Mouse (Mus musculus) retina, postnatal 1 day (tissue): ENCODE results near the gene Ice1.
A peak's percentile ranks its signal among the peaks of the same experiment; 100 is the strongest.

ENCODE experiments used
- DNase-seq: peaks from one replicate; pipeline ENCODE4 v3.0.0-alpha.2; 2012

The Ice1 gene

GRCm38 (mm10) chr13:70637282-70637661 is at the start of gene Ice1:
TSS of gene Ice1 (minus strand) at chr13:70637634.
- DNase-seq, result peak; percentile 71

- no peak for DNase-seq
Observed at GRCm38 (mm10) chr13:70685825-70686224, 48.4 kb upstream of the Ice1 start.

GRCm38 (mm10) chr13:70684976-70685609 is 47.7 kb upstream of the Ice1 start:
- peak; percentile 54 for DNase-seq

- DNase-seq, result no peak
Observed at GRCm38 (mm10) chr13:70681411-70682183, 44.2 kb upstream of the Ice1 start.

- DNase-seq, result no peak
Observed at GRCm38 (mm10) chr13:70680316-70680715, 42.9 kb upstream of the Ice1 start.

- no peak for DNase-seq
Observed at GRCm38 (mm10) chr13:70677689-70678088, 40.3 kb upstream of the Ice1 start.

- DNase-seq, result no peak
Observed at GRCm38 (mm10) chr13:70676243-70677183, 39.1 kb upstream of the Ice1 start.

- DNase-seq, result no peak
Observed at GRCm38 (mm10) chr13:70674998-70675397, 37.6 kb upstream of the Ice1 start.

GRCm38 (mm10) chr13:70670080-70670479 is 32.6 kb upstream of the Ice1 start:
- no peak for DNase-seq

- DNase-seq, result no peak
Observed at GRCm38 (mm10) chr13:70659715-70660114, 22.3 kb upstream of the Ice1 start.

- no peak for DNase-seq
Observed at GRCm38 (mm10) chr13:70656741-70657140, 19.3 kb upstream of the Ice1 start.

- DNase-seq, result no peak
Observed at GRCm38 (mm10) chr13:70656329-70656728, 18.9 kb upstream of the Ice1 start.

GRCm38 (mm10) chr13:70655570-70655969 is 18.1 kb upstream of the Ice1 start:
- DNase-seq, result no peak

GRCm38 (mm10) chr13:70654091-70654770 is 16.8 kb upstream of the Ice1 start:
- no peak for DNase-seq

- no peak for DNase-seq
Observed at GRCm38 (mm10) chr13:70653457-70653856, 16.0 kb upstream of the Ice1 start.

- no peak for DNase-seq
Observed at GRCm38 (mm10) chr13:70650011-70650436, 12.6 kb upstream of the Ice1 start.

GRCm38 (mm10) chr13:70645968-70646505 is 8.6 kb upstream of the Ice1 start:
- no peak for DNase-seq

GRCm38 (mm10) chr13:70644083-70644462 is 6.6 kb upstream of the Ice1 start:
- DNase-seq, result no peak

GRCm38 (mm10) chr13:70643408-70644082 is 6.1 kb upstream of the Ice1 start:
- DNase-seq, result peak; percentile 81

GRCm38 (mm10) chr13:70641941-70642340 is 4.5 kb upstream of the Ice1 start:
- no peak for DNase-seq

- no peak for DNase-seq
Observed at GRCm38 (mm10) chr13:70641381-70641780, 3.9 kb upstream of the Ice1 start.

GRCm38 (mm10) chr13:70639639-70640038 is 2.2 kb upstream of the Ice1 start:
- no peak for DNase-seq
